Comparison of ENCODE assay signal across 18 mouse cellular contexts in the genomic region with DNA sequence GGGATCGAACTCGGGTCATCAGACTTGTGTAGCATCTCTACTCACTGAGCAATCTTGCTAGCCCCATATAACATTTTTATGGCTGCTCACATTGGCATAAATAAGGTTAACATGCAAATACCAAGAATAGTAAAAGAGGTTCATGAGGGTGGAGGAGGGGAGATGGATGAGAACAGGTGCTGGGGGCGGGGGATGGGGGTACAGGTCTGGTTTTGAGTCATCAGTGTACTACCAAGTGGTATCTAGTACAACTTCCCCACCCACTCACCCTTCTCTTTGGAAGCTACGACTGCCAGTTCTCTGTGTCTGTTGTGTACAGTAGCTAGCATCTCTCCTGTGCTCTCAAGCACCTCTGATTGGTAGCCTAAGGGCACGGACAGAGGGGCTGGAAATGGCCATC.
"Had no signal": no experiment of that assay in that cellular context is flagged by ENCODE, and none has a peak within 500 bp of the region (broad histone marks: within the 10 kb centered on the region; RNA-seq: fewer than 3 reads in every experiment).

No protein-coding gene starts in this region.

- H3K9me3 ChIP-seq: liver, embryonic 13.5 days; midbrain, embryonic 12.5 days; midbrain, embryonic 15.5 days; neural tube, embryonic 13.5 days had no signal

- H3K4me1 ChIP-seq: midbrain, embryonic 12.5 days; midbrain, embryonic 15.5 days; neural tube, embryonic 13.5 days had no signal

- H3K27me3 ChIP-seq: liver, embryonic 13.5 days; midbrain, embryonic 12.5 days; midbrain, embryonic 15.5 days; neural tube, embryonic 13.5 days had no signal

- H3K36me3 ChIP-seq: liver, embryonic 13.5 days; midbrain, embryonic 12.5 days; midbrain, embryonic 15.5 days; neural tube, embryonic 13.5 days had no signal

- H3K9ac ChIP-seq: liver, embryonic 13.5 days; midbrain, embryonic 12.5 days; midbrain, embryonic 15.5 days; neural tube, embryonic 13.5 days had no signal

- DNase-seq: kidney, adult 18-20 months; kidney, adult 9 months; kidney, postnatal 14 days; kidney, postnatal 4 days; layer of hippocampus, postnatal 36 days; liver, embryonic 13.5 days; lung, adult 2 months; retina, postnatal 1 day; right cerebral cortex, postnatal 25 days; spleen, adult 18-20 months; thymus, adult 2 months; thymus, postnatal 14 days; thymus, postnatal 4 days had no signal

- ATAC-seq: midbrain, embryonic 15.5 days had no signal

- H3K4me2 ChIP-seq: liver, embryonic 13.5 days; midbrain, embryonic 12.5 days; midbrain, embryonic 15.5 days; neural tube, embryonic 13.5 days had no signal

- H3K27ac ChIP-seq: left cerebral cortex, adult 2 months; liver, embryonic 13.5 days; macrophage; midbrain, embryonic 12.5 days; midbrain, embryonic 15.5 days; neural tube, embryonic 13.5 days had no signal

- H3K4me3 ChIP-seq: left cerebral cortex, adult 2 months; liver, embryonic 13.5 days; midbrain, embryonic 12.5 days; midbrain, embryonic 15.5 days; neural tube, embryonic 13.5 days had no signal
